Mouse (Mus musculus): ENCODE data around the gene P2ry2. TPM values are rescaled to one million over a fixed set of nuclear protein-coding genes. Genes with fewer than 3 reads are reported as not detected.

P2ry2 gene
- polyA plus RNA-seq, 1 experiment = 2.4 TPM

DNA sequence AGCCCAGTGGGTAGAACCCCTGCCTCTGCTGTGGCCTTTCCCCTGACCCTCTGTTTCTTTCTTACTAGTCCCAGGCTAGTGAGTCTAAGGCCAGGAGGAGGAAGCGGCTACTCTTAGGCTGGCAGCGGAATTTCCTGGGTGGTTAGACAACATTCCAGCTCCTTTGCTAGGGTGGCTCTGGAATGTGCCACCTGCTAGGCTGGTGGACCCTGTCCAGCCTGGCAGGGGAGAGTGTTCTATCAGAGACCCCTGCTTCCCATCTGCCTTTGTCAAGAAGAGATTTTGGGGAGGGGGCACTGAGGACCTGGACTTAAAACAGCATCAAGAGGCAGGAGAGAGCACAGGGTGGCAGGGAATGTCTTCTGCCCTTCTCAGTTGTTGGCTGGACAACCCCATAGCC, 6.5 kb downstream of the P2ry2 start:
- Histone ChIP-seq H3K4me1 (ENCODE audit: control insufficient read depth, insufficient read depth, low read length) (no peaks in the 10 kb centered on the region), H3K4me3 (ENCODE audit: insufficient read depth, low read length) (no peak overlapping the region), H3K27ac (ENCODE audit: insufficient read depth, low read length) (no peak overlapping the region)
- no peak for TF ChIP-seq CTCF (IDR thresholded peaks at IDR 0.05; ENCODE audit: borderline replicate concordance, insufficient read depth, low read length)
- TF ChIP-seq POLR2A (IDR thresholded peaks at IDR 0.05; ENCODE audit: low read depth, low read length) = no peak

DNA sequence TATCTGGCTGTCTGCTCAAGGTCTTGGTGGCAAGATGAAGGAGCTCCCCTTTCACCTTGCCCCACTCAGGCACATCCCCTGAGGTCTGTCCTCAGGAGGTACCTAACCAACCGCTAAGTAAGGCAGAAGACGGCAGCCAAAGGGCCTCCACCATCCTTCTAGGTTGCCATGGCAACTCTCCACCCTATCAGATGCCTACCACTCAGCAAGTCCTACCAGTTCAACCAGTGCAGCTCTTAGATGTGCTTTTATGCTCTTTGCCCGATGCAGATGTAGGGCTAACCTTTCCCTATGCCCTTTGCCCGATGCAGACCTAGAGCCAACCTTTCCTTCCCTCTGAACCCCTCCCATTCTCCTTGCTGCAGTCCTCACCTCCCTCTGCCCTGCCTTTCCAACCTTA, 7.5 kb downstream of the P2ry2 start:
- Histone ChIP-seq H3K4me3 (ENCODE audit: insufficient read depth, low read length) (no peak overlapping the region), H3K4me1 (ENCODE audit: control insufficient read depth, insufficient read depth, low read length) (no peaks in the 10 kb centered on the region)
- TF ChIP-seq POLR2A (IDR thresholded peaks at IDR 0.05; ENCODE audit: low read depth, low read length) = no peak
- no peak for TF ChIP-seq CTCF (IDR thresholded peaks at IDR 0.05; ENCODE audit: borderline replicate concordance, insufficient read depth, low read length)

DNA sequence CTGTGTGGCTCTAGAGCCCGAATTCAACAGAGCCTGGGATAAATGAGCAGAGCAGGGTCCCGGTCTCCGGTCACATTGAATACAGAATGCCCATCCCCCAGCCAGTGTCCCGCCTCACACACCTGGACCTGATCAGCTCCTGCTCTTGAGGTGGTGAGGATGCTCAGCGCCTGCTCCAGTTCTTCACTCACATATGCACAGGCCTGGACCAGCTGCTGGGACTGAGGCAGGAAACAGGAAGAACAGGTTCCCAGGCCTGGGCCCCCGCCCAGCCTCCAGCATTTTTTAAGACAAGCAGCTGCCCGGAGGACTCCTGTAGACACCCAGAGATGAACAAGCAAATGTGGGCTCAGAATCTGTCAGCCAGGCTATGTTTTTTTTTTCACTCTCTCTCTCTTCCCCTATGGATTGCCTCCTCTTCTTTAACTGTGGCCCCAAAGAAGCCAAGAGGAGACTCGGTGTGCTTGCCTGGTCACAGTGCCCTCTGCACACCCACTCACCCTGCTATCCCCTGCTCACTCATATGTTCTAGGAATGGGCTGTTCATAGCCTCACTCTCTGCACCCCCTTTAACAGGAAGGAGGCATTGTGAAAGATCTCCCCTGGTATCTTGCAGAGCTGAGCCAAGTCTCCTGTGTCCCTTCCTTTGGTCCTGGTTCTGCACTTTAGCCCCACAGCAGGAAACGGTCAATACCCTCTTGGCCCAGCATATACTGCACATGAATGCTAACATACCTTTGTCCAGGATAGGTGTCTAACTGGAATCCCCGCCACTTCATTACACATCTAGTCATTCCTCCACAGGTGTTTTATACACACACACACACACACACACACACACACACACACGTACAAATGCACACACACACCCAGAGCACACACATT, 9.0 kb downstream of the P2ry2 start:
- Histone ChIP-seq H3K4me1 (ENCODE audit: control insufficient read depth, insufficient read depth, low read length) (no peaks in the 10 kb centered on the region), H3K27ac (ENCODE audit: insufficient read depth, low read length) (no peak overlapping the region), H3K4me3 (ENCODE audit: insufficient read depth, low read length) (no peak overlapping the region)
- TF ChIP-seq POLR2A (IDR thresholded peaks at IDR 0.05; ENCODE audit: low read depth, low read length) (no peak), CTCF (IDR thresholded peaks at IDR 0.05; ENCODE audit: borderline replicate concordance, insufficient read depth, low read length) (no peak)

More for the DNA sequence above, 7.5 kb downstream of the P2ry2 start:
- no peak overlapping the region for H3K27ac ChIP-seq (ENCODE audit: insufficient read depth, low read length)

DNA sequence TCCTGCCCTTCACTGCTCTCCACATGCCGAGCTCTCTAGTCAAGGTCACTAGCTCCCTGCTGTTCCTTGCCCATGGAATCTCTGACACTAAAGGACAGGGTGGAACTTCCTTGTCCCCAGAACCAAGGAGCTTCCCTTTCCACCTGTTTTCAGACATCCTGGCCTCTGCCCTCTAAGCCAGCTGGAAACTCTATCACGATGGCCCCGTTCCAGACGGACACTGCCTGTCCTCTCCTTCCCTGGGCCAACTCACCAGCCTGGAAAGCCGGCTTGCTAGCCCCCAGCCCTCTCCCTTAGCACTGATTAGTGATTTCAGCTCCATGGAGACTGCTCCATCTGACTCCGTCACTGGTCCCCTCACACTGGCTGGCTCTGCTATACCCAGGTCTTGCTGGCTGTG, 10.4 kb downstream of the P2ry2 start:
- TF ChIP-seq CTCF (IDR thresholded peaks at IDR 0.05; ENCODE audit: borderline replicate concordance, insufficient read depth, low read length) (no peak), POLR2A (IDR thresholded peaks at IDR 0.05; ENCODE audit: low read depth, low read length) (no peak)
- Histone ChIP-seq H3K27ac (ENCODE audit: insufficient read depth, low read length) (no peak overlapping the region), H3K4me3 (ENCODE audit: insufficient read depth, low read length) (no peak overlapping the region), H3K4me1 (ENCODE audit: control insufficient read depth, insufficient read depth, low read length) (no peaks in the 10 kb centered on the region)

DNA sequence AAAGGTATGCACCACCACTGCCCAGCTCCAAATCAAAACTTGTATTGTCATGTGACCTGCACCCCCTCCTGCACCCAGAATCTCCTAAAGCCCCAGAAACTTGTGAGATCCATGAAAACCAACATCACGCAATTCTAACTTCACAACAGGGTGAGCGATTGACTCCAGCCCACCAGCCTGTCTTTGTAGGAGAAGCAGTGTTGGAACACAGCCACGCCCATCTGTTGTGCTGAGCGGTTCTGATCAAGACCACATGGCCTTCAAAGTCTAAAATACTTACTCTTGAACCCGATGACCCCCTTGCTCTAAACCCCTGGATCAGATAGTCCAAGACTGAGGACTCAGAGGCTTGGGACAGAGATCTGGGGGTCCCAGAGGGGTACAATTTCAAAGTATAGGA, 13.0 kb downstream of the P2ry2 start:
- Histone ChIP-seq H3K4me1 (ENCODE audit: control insufficient read depth, insufficient read depth, low read length) (no peaks in the 10 kb centered on the region), H3K4me3 (ENCODE audit: insufficient read depth, low read length) (no peak overlapping the region), H3K27ac (ENCODE audit: insufficient read depth, low read length) (no peak overlapping the region)
- TF ChIP-seq POLR2A (IDR thresholded peaks at IDR 0.05; ENCODE audit: low read depth, low read length) = no peak

DNA sequence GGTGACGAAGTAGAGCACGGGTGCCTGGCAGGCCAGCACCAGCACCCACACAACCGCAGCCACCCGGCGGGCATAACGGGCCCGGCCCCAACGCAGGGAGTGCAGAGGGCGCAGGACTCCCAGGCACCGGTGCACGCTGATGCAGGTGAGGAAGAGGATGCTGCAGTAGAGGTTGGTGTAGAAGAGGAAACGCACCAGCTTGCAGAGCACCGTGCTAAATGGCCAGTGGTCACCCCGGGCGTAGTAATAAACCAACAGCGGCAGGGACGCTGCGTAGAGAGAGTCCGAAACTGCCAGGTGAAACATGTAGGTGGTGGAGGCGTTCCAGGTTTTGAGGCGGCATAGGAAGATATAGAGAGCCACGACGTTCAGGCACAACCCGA, 14.1 kb downstream of the P2ry2 start:
- TF ChIP-seq POLR2A (IDR thresholded peaks at IDR 0.05; ENCODE audit: low read depth, low read length) (no peak), CTCF (IDR thresholded peaks at IDR 0.05; ENCODE audit: borderline replicate concordance, insufficient read depth, low read length) (no peak)
- H3K27ac ChIP-seq (ENCODE audit: insufficient read depth, low read length) = no peak overlapping the region

DNA sequence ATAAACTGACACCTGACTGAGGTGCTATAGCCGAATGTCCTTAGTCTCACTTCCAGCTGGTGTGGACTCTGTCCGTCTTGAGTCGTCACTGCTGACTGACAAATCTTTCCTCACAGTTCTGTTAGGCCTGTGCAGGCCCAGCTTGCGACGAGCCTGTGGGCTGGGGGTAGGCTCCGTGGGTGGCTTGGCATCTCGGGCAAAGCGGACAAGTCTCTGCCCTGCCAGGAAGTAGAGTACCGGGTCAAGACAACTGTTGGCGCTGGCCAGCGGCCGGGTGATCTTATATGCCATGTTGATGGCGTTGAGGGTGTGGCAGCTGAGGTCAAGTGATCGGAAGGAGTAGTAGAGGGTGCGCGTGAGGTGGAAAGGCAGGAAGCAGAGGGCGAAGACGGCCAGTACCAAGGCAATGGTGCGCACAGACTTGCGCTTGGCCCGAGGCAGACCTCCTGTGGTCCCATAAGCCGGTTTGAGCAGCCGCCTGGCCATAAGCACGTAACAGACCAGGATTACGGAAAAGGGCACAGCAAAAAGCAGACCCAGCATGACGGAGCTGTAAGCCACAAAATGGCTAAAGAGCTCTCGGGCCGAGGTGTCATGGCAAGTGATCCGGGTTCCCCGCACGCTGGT, 14.6 kb downstream of the P2ry2 start:
- Histone ChIP-seq H3K27ac (ENCODE audit: insufficient read depth, low read length) (no peak overlapping the region), H3K4me3 (ENCODE audit: insufficient read depth, low read length) (no peak overlapping the region), H3K4me1 (ENCODE audit: control insufficient read depth, insufficient read depth, low read length) (no peaks in the 10 kb centered on the region)
- TF ChIP-seq POLR2A (IDR thresholded peaks at IDR 0.05; ENCODE audit: low read depth, low read length) = no peak
- no peak for TF ChIP-seq CTCF (IDR thresholded peaks at IDR 0.05; ENCODE audit: borderline replicate concordance, insufficient read depth, low read length)

More for the DNA sequence above, 14.1 kb downstream of the P2ry2 start:
- Histone ChIP-seq H3K4me1 (ENCODE audit: control insufficient read depth, insufficient read depth, low read length) (no peaks in the 10 kb centered on the region), H3K4me3 (ENCODE audit: insufficient read depth, low read length) (no peak overlapping the region)

DNA sequence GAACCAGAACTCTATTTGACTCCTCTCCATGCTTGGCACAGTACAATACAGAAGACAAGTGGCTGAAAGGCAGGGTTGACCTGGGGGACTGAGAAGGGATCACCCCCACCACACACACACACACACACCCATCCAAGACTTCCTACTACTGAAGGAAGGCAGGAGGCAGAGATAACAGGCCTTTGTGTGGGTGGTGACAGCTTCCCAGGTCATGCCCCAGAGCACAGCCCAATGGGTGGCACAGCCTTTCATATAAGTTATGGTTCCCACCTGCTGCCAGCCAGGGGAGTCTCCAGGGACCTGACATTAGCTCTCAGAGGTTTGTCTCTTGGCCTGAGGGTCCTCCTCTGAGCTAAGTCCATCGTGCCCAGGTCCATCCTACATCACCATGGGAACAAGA, 15.5 kb downstream of the P2ry2 start:
- no peak for TF ChIP-seq POLR2A (IDR thresholded peaks at IDR 0.05; ENCODE audit: low read depth, low read length)
- TF ChIP-seq CTCF (IDR thresholded peaks at IDR 0.05; ENCODE audit: borderline replicate concordance, insufficient read depth, low read length) = no peak
- Histone ChIP-seq H3K4me3 (ENCODE audit: insufficient read depth, low read length) (no peak overlapping the region), H3K27ac (ENCODE audit: insufficient read depth, low read length) (no peak overlapping the region), H3K4me1 (ENCODE audit: control insufficient read depth, insufficient read depth, low read length) (no peaks in the 10 kb centered on the region)

DNA sequence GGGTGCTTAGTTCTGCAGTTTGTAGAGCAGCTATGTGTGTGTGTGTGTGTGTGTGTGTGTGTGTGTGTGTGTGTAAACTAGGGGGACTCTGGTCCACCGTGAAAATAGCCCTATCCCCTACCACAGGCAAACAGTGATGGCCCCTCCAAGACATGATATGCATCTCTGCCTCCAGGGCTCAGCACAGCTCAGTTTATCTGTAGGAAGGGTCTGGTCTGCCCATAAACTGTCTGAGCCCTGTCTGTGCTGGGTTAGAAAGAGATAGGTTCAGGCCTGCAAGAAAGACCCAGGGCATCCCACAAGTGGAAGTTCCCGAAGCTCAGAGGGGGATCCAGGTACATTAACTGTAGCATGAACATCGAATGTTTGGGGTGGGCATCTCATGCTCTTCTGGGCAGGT, 16.7 kb downstream of the P2ry2 start:
- no peak overlapping the region for H3K27ac ChIP-seq (ENCODE audit: insufficient read depth, low read length)
- no peaks in the 10 kb centered on the region for H3K4me1 ChIP-seq (ENCODE audit: control insufficient read depth, insufficient read depth, low read length)
- no peak for TF ChIP-seq POLR2A (IDR thresholded peaks at IDR 0.05; ENCODE audit: low read depth, low read length)
- TF ChIP-seq CTCF (IDR thresholded peaks at IDR 0.05; ENCODE audit: borderline replicate concordance, insufficient read depth, low read length) = no peak
- no peak overlapping the region for H3K4me3 ChIP-seq (ENCODE audit: insufficient read depth, low read length)

DNA sequence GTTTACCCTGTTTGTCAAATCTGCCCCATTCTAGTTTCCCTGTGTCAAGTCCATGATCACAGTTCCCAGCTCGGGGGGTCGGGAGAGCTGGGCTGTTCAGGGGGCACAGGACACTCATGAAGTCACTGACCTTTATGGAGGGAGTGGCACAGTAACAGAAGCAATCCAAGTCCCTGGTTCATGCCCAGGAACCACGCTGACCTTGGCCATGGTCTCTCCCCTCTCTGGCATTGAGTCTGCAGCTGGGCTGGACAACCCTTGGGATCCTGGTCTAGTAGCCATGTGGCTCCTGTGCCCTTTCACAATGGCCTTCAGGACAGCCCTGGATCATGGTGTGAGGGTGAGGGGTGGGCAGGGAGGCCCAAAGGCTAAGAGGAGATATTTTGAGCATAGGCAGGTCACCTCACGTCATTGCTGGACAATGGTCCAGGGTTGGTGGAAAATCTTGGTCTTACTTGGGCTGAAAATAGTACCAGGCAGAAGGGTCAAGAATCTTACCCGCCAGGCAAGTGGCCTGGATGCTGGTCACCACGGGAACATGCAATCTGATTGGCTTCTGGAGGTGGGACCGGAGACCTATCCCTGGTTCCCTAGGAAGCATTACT, 17.3 kb downstream of the P2ry2 start:
- peaks cover under 1% of the 10 kb centered on the region; the same call in 1 of the 2 replicates for H3K4me1 ChIP-seq (ENCODE audit: control insufficient read depth, insufficient read depth, low read length)
- H3K4me3 ChIP-seq (ENCODE audit: insufficient read depth, low read length) = no peak overlapping the region
- no peak overlapping the region for H3K27ac ChIP-seq (ENCODE audit: insufficient read depth, low read length)
- TF ChIP-seq CTCF (IDR thresholded peaks at IDR 0.05; ENCODE audit: borderline replicate concordance, insufficient read depth, low read length) = no peak
- no peak for TF ChIP-seq POLR2A (IDR thresholded peaks at IDR 0.05; ENCODE audit: low read depth, low read length)
